12 mouse cellular contexts compared by ENCODE assay signal in the genomic region with DNA sequence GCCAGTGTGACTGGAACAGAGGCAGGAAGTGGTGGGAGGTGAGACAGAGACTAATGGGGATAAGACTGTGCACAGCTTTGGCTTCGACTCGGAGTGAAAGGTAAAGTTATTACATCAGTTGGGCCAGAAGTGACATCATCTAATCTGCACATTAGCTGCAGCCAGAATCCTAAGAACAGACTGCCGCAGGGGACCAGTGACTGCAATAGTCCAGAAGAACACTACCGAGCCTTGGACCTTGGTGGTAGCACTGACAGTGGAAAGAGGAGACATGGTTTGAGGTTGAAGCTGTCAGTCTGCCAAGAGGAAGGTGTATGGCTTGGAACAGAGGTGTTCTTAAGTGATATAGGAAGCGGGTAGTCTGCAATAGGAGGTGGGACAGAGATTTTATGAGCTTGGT.
DNase-seq lines count a peak whose midpoint lies in the region; ATAC-seq lines count a peak whose summit lies in the region.
"Had no signal": no experiment of that assay in that cellular context is flagged by ENCODE, and none has a peak within 500 bp of the region (broad histone marks: within the 10 kb centered on the region; RNA-seq: fewer than 3 reads in every experiment).

No protein-coding gene starts in this region.

- H3K4me3 ChIP-seq in kidney, embryonic 16.5 days (ENCODE audit: low read length), result no peak overlapping the region
- H3K4me3 ChIP-seq: neural tube, embryonic 13.5 days had no signal

- H3K27me3 ChIP-seq in kidney, embryonic 16.5 days (ENCODE audit: insufficient read depth, low read length), result no peaks in the 10 kb centered on the region
- H3K27me3 ChIP-seq: neural tube, embryonic 13.5 days had no signal

- no peaks in the 10 kb centered on the region for H3K36me3 ChIP-seq in kidney, embryonic 16.5 days (ENCODE audit: insufficient read depth, low read length)
- H3K36me3 ChIP-seq: neural tube, embryonic 13.5 days had no signal

- WGBS in kidney, embryonic 16.5 days, result 65% methylated on average over 5 of the region's 5 CpGs

- no peak overlapping the region for H3K4me2 ChIP-seq in kidney, embryonic 16.5 days (replicated peaks; ENCODE audit: low read depth, low read length)
- H3K4me2 ChIP-seq: neural tube, embryonic 13.5 days had no signal

- intact Hi-C loops in gastrocnemius, postnatal 36 days (cut with DNase I), result no loop called here

- H3K27ac ChIP-seq in kidney, embryonic 16.5 days (ENCODE audit: low read length), result peak overlapping the region; percentile 24; the same call in 1 of the 2 replicates
- H3K27ac ChIP-seq: neural tube, embryonic 13.5 days had no signal

- no peak overlapping the region for H3K9ac ChIP-seq in kidney, embryonic 16.5 days (replicated peaks; ENCODE audit: low read length)
- H3K9ac ChIP-seq: neural tube, embryonic 13.5 days had no signal

- H3K4me1 ChIP-seq in kidney, embryonic 16.5 days (ENCODE audit: insufficient read depth, low read length), result peaks cover 18% of the 10 kb centered on the region; the same call in 1 of the 2 replicates
- H3K4me1 ChIP-seq: neural tube, embryonic 13.5 days had no signal

- ATAC-seq in kidney, embryonic 16.5 days (ENCODE audit: low FRiP score, low TSS enrichment), result no peak
- peak; percentile 38 for ATAC-seq in granulocyte monocyte progenitor cell, adult 5-6 weeks (replicated peaks; ENCODE audit: poor library complexity, severe bottlenecking)
- ATAC-seq in inflammation-experienced regulatory T-cells, adult 6 months, result no peak
- ATAC-seq: forebrain, embryonic 16.5 days; midbrain, embryonic 16.5 days had no signal

- peak; percentile 14 for DNase-seq in gastrocnemius, adult 18-20 months (ENCODE audit: low spot score)
- no peak for DNase-seq in gastrocnemius, postnatal 36 days
- no peak for DNase-seq in kidney, adult 9 months
- DNase-seq in A20 (ENCODE audit: low read depth, low spot score), result peak; percentile 6
- DNase-seq in spleen, adult 18-20 months, result no peak
- DNase-seq: gastrocnemius, postnatal 10 days had no signal

- no peaks in the 10 kb centered on the region for H3K9me3 ChIP-seq in kidney, embryonic 16.5 days (ENCODE audit: low read length)
- H3K9me3 ChIP-seq: neural tube, embryonic 13.5 days had no signal

Comparison
In these comparisons a context has a peak if more than half of its experiments do, and no peak if none do; other contexts are left out.
1. DNase-seq: peak in gastrocnemius, adult 18-20 months (single experiment) and A20 (single experiment); none in gastrocnemius, postnatal 36 days (0 of 2), kidney, adult 9 months (single experiment) and spleen, adult 18-20 months (0 of 2).